Mouse (Mus musculus): ENCODE results near the gene Anxa2. TPM values are rescaled to one million over a fixed set of nuclear protein-coding genes. Genes with fewer than 3 reads are reported as not detected.

Anxa2 gene
- polyA plus RNA-seq, 1 experiment from 2014 or later: 187 TPM

GRCm38 (mm10) chr9:69466098-69466497 lies 12.7 kb downstream of the Anxa2 start:
- H3K9me3 ChIP-seq: no peaks in the 10 kb centered on the region
- no peaks in the 10 kb centered on the region for H3K27me3 ChIP-seq
- ATAC-seq (ENCODE audit: low FRiP score): no peak
- peak overlapping the region; percentile 5; the same call in 1 of the 2 replicates for H3K27ac ChIP-seq
- no peak overlapping the region for H3K4me2 ChIP-seq
- no peak overlapping the region for H3K9ac ChIP-seq
- no peaks in the 10 kb centered on the region for H3K36me3 ChIP-seq
- WGBS: 67% methylated on average over 4 of the region's 4 CpGs
- H3K4me3 ChIP-seq: no peak overlapping the region
- H3K4me1 ChIP-seq (replicated peaks): peaks cover 31% of the 10 kb centered on the region

DNA sequence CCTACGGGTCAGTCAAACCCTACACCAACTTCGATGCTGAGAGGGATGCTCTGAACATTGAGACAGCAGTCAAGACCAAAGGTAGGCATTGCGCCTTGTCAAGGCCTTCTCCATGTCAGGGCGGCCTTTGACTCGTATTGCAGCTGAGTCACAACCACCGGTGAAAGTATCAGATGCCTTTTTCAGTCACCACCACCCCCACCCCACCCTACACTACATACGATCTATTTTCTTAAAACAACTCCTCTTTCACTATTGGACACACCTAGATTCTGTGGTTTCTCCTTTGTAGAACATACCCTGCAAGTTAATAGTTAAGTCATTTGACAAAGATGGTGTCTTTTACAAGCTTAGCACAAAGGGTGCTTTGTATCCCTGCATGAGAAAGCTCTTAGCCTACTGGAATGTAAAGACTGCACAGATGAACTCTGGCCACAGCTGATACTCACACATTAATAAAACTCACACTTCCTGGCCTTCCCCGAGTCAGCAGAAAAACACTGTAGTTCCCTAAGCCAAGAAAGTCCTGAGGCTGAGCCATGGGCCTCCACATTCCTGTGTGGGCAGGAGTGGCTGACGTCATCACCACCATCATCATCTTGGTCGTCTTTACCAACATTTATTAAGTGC lies 14.0 kb downstream of the Anxa2 start:
- Histone ChIP-seq H3K27ac (no peak overlapping the region), H3K4me3 (no peak overlapping the region), H3K9me3 (no peaks in the 10 kb centered on the region), H3K27me3 (no peaks in the 10 kb centered on the region), H3K4me2 (no peak overlapping the region), H3K4me1 (replicated peaks) (peaks cover 32% of the 10 kb centered on the region), H3K36me3 (no peaks in the 10 kb centered on the region), H3K9ac (no peak overlapping the region)
- peak; percentile 19; the same call in 1 of the 2 replicates for ATAC-seq (ENCODE audit: low FRiP score)
- WGBS: 64% methylated on average over 10 of the region's 10 CpGs

DNA sequence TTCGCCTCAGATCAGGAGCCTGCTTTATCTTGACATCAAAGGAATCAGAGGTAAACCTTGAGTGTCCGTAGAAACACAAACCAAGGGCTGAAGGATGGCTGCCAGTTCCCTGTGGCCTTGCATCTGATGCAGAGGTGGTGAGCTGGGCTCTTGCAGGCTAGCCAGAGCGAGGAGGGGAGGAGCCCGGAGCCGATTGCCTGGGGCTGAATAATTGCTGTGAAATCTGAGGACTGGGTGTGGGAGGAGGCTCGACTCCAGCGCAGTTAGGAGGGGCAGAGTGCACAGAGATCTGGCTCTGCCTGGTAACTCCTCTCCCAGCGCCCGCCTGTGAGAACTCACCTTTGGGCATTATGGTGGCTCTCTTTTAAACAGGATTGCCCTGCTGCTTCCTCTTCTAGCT lies 15.6 kb downstream of the Anxa2 start:
- Histone ChIP-seq H3K9me3 (no peaks in the 10 kb centered on the region), H3K27ac (no peak overlapping the region), H3K4me1 (replicated peaks) (peaks cover 35% of the 10 kb centered on the region), H3K9ac (peak overlapping the region; percentile 44; the same call in 1 of the 2 replicates), H3K36me3 (no peaks in the 10 kb centered on the region), H3K4me2 (no peak overlapping the region), H3K27me3 (no peaks in the 10 kb centered on the region), H3K4me3 (no peak overlapping the region)
- 0 out of 2 replicates have a peak, but pooled peaks have one; percentile 49 for ATAC-seq (ENCODE audit: low FRiP score)
- WGBS: 11% methylated on average over 9 of the region's 9 CpGs

DNA sequence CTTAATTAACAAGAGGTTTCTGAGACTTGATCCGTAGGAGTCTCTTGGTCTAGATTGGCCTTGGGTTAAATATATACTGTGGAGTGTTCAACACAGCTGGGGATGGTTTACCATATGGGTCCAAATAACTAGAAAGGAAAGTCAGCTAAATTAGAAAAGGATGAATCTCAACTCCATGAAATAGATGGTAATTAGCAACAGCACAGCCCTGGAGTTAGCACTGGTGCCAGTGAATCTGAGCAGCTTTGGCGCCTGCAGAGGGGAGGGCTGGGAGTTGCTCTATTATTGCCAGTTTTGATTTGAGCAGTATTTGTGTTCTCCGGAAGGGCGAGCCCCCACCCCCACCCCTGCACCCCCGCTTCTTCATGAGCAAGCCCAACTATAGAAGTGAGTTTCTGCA lies 16.9 kb downstream of the Anxa2 start:
- H3K9ac ChIP-seq: no peak overlapping the region
- peaks cover 35% of the 10 kb centered on the region for H3K4me1 ChIP-seq (replicated peaks)
- H3K27ac ChIP-seq: peak overlapping the region; percentile 30; the same call in 1 of the 2 replicates
- H3K27me3 ChIP-seq: no peaks in the 10 kb centered on the region
- no peaks in the 10 kb centered on the region for H3K9me3 ChIP-seq
- ATAC-seq (ENCODE audit: low FRiP score): no peak
- 70% methylated on average over 5 of the region's 5 CpGs for WGBS
- H3K4me2 ChIP-seq: no peak overlapping the region
- no peaks in the 10 kb centered on the region for H3K36me3 ChIP-seq
- H3K4me3 ChIP-seq: no peak overlapping the region

DNA sequence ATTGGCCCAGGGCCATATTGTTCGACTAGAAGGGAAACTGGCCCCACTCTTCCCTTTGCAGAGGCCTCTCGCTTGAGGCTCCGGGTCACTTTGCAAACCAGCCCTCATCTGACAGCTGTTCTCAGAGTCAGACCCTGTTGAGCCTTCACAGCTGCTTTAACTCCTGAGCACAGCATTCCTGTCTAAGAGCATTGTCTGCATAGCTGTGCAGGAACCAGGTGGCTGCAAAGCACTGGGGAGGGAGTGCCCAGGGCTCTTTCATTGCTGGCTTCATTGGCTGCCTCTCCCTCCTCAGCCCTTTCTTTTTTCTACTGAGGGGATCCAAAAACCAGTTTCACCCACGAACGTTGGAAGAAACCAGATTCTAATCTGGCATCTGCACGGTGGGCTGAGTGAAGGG lies 17.5 kb downstream of the Anxa2 start:
- H3K36me3 ChIP-seq: no peaks in the 10 kb centered on the region
- H3K9ac ChIP-seq: no peak overlapping the region
- no peak for ATAC-seq (ENCODE audit: low FRiP score)
- peaks cover 35% of the 10 kb centered on the region for H3K4me1 ChIP-seq (replicated peaks)
- H3K27me3 ChIP-seq: no peaks in the 10 kb centered on the region
- H3K27ac ChIP-seq: peak overlapping the region; percentile 30; the same call in 1 of the 2 replicates
- H3K9me3 ChIP-seq: no peaks in the 10 kb centered on the region
- WGBS: 18% methylated on average over 6 of the region's 6 CpGs
- no peak overlapping the region for H3K4me2 ChIP-seq
- H3K4me3 ChIP-seq: no peak overlapping the region

DNA sequence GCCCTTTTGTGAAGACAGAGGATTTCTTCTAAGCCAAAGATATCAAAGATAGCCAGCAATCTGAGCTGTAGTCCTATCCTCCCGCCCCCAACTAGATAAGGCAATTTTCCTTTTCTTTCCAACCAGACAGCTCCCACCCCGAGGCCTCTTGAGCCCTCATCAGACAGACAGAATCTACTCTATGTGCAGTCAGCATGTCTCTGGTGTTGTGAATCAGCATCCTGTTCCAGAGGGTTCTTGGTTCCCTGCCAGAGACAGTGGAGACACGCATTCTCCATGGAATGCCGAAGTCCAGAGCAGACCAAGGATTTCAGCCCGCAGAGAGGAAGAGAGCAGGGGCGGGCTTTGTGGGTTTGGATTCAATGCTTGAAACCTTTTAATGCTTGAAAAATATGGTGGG lies 19.3 kb downstream of the Anxa2 start:
- Histone ChIP-seq H3K27me3 (no peaks in the 10 kb centered on the region), H3K4me2 (no peak overlapping the region), H3K9me3 (no peaks in the 10 kb centered on the region), H3K4me3 (no peak overlapping the region), H3K9ac (no peak overlapping the region), H3K4me1 (replicated peaks) (peaks cover 35% of the 10 kb centered on the region), H3K36me3 (no peaks in the 10 kb centered on the region), H3K27ac (0 out of 2 replicates have a peak overlapping the region, but pooled peaks have one; percentile 12)
- ATAC-seq (ENCODE audit: low FRiP score): no peak
- WGBS: 80% methylated on average over 6 of the region's 6 CpGs

- H3K9me3 ChIP-seq: no peaks in the 10 kb centered on the region
- no peak overlapping the region for H3K4me2 ChIP-seq
- WGBS: 87% methylated on average over 6 of the region's 6 CpGs
- peaks cover 8% of the 10 kb centered on the region for H3K4me1 ChIP-seq (replicated peaks)
- H3K36me3 ChIP-seq: no peaks in the 10 kb centered on the region
- no peak overlapping the region for H3K9ac ChIP-seq
- no peak overlapping the region for H3K27ac ChIP-seq
- H3K4me3 ChIP-seq: no peak overlapping the region
- ATAC-seq (ENCODE audit: low FRiP score): no peak
- no peaks in the 10 kb centered on the region for H3K27me3 ChIP-seq
Observed at GRCm38 (mm10) chr9:69475873-69476272, 22.5 kb downstream of the Anxa2 start.

DNA sequence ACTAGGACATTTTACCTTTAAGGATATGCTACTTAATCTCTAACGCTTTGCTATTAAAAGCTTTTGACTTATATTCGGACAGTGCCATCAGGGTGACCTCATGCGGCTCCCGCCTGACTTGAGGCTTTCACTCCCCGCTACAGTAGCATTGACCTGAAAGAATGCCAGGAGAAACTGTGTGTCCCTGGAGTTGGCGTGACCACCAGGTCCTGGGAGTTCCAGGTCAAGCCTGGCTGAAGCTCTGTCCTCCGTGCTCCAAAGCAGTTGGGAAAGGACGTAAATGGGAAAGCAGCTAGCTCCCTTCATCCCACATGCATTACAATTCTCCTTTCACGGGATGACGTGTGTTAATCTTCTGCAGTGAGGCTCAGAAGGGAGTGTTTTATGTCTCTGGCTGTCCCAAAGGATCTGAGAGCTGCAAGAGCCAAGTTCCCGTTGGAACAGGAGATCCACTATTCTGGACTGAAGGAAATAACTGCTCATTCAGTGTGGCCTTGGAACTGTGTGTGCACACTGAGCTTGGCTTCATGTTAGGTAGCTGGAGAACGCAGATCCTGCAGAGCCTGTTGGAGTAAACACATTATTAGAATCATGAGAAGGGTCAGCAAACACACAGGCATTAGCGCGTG lies 23.9 kb downstream of the Anxa2 start:
- peaks cover 4% of the 10 kb centered on the region; the same call in 1 of the 2 replicates for H3K4me1 ChIP-seq (replicated peaks)
- H3K27ac ChIP-seq: no peak overlapping the region
- 70% methylated on average over 14 of the region's 14 CpGs for WGBS
- no peak overlapping the region for H3K9ac ChIP-seq
- no peak overlapping the region for H3K4me3 ChIP-seq
- no peak for ATAC-seq (ENCODE audit: low FRiP score)
- 0 out of 2 replicates have a peak, but pooled peaks cover 2% of the 10 kb centered on the region for H3K27me3 ChIP-seq
- no peaks in the 10 kb centered on the region for H3K36me3 ChIP-seq
- no peaks in the 10 kb centered on the region for H3K9me3 ChIP-seq
- H3K4me2 ChIP-seq: no peak overlapping the region

- 74% methylated on average over 6 of the region's 6 CpGs for WGBS
Observed at GRCm38 (mm10) chr9:69477824-69478222, 24.4 kb downstream of the Anxa2 start.

GRCm38 (mm10) chr9:69480344-69480743 lies 26.9 kb downstream of the Anxa2 start:
- no peaks in the 10 kb centered on the region for H3K36me3 ChIP-seq
- H3K9me3 ChIP-seq: no peaks in the 10 kb centered on the region
- H3K9ac ChIP-seq: no peak overlapping the region
- no peak for ATAC-seq (ENCODE audit: low FRiP score)
- H3K27ac ChIP-seq: no peak overlapping the region
- no peak overlapping the region for H3K4me3 ChIP-seq
- peaks cover 10% of the 10 kb centered on the region; the same call in 1 of the 2 replicates for H3K27me3 ChIP-seq
- H3K4me2 ChIP-seq: no peak overlapping the region
- 8% methylated on average over 1 of the region's 1 CpGs for WGBS
- H3K4me1 ChIP-seq (replicated peaks): peaks cover 12% of the 10 kb centered on the region; the same call in 1 of the 2 replicates

More at GRCm38 (mm10) chr9:69477824-69478222, 24.4 kb downstream of the Anxa2 start:
- Histone ChIP-seq H3K4me2 (no peak overlapping the region), H3K4me1 (replicated peaks) (peaks cover 2% of the 10 kb centered on the region; the same call in 1 of the 2 replicates), H3K9ac (no peak overlapping the region), H3K9me3 (no peaks in the 10 kb centered on the region), H3K27ac (no peak overlapping the region), H3K27me3 (peaks cover 4% of the 10 kb centered on the region; the same call in 1 of the 2 replicates), H3K36me3 (no peaks in the 10 kb centered on the region), H3K4me3 (no peak overlapping the region)
- ATAC-seq (ENCODE audit: low FRiP score): no peak

DNA sequence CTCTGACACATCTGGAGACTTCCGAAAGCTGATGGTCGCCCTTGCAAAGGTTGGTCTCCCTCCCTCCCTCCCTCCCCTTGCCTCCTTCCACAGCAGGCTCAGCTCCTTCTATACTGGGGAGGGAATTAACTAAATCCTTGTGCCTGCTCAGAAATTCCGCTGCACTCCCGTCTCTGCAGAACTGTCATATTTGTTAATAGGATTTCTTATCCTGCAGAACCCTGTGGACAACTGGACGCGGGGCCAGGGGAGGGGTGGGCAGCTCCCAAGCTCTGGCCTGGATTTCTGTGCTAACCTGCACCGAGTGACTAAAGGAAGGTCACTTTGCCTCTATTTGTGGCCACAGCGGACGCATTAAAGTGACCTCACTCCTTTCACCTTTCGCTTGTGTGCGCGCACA lies 30.4 kb downstream of the Anxa2 start:
- Histone ChIP-seq H3K9ac (no peak overlapping the region), H3K4me3 (no peak overlapping the region), H3K36me3 (no peaks in the 10 kb centered on the region), H3K4me1 (replicated peaks) (peaks cover 13% of the 10 kb centered on the region; the same call in 1 of the 2 replicates), H3K27me3 (peaks cover 11% of the 10 kb centered on the region; the same call in 1 of the 2 replicates), H3K4me2 (no peak overlapping the region), H3K9me3 (no peaks in the 10 kb centered on the region), H3K27ac (no peak overlapping the region)
- WGBS: 58% methylated on average over 12 of the region's 12 CpGs
- ATAC-seq (ENCODE audit: low FRiP score): no peak

GRCm38 (mm10) chr9:69486140-69486539 lies 32.7 kb downstream of the Anxa2 start:
- peaks cover 11% of the 10 kb centered on the region; the same call in 1 of the 2 replicates for H3K27me3 ChIP-seq
- no peak overlapping the region for H3K4me3 ChIP-seq
- H3K36me3 ChIP-seq: 0 out of 2 replicates have a peak, but pooled peaks cover 2% of the 10 kb centered on the region
- 74% methylated on average over 8 of the region's 8 CpGs for WGBS
- H3K4me2 ChIP-seq: no peak overlapping the region
- peaks cover 14% of the 10 kb centered on the region; the same call in 1 of the 2 replicates for H3K4me1 ChIP-seq (replicated peaks)
- ATAC-seq (ENCODE audit: low FRiP score): no peak
- no peaks in the 10 kb centered on the region for H3K9me3 ChIP-seq
- no peak overlapping the region for H3K27ac ChIP-seq
- no peak overlapping the region for H3K9ac ChIP-seq
